Mouse (Mus musculus): ENCODE data around the gene Elk1.

Elk1 gene

GRCm38 (mm10) chrX:20950191-20950880, at the start of gene Elk1:
TSS of gene Elk1 (minus strand) at chrX:20950608.
- peak; percentile 81 to 86 for DNase-seq (ENCODE audit: low spot score in 2 of 2)

DNA sequence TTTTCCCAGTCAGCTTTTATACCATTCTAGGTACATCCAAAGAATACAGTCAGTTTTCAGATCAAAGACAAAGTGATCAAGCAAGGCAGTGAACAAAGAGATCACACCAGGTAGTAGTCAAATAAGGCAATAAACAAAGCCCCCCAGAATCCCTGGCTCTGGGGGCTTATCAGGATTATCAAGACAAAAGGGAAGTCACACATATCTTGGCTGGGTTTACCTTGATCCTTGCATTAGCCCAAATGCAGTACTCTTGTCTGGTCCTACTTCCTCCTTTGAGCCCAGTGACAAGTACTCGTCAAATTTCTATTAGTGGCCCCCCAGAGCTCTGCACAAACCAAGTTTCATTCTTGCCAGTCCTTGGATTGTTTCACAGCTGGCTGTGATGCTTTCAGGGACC, 30.5 kb upstream of the Elk1 start:
- no peak for DNase-seq (ENCODE audit: low spot score in 2 of 2)

DNA sequence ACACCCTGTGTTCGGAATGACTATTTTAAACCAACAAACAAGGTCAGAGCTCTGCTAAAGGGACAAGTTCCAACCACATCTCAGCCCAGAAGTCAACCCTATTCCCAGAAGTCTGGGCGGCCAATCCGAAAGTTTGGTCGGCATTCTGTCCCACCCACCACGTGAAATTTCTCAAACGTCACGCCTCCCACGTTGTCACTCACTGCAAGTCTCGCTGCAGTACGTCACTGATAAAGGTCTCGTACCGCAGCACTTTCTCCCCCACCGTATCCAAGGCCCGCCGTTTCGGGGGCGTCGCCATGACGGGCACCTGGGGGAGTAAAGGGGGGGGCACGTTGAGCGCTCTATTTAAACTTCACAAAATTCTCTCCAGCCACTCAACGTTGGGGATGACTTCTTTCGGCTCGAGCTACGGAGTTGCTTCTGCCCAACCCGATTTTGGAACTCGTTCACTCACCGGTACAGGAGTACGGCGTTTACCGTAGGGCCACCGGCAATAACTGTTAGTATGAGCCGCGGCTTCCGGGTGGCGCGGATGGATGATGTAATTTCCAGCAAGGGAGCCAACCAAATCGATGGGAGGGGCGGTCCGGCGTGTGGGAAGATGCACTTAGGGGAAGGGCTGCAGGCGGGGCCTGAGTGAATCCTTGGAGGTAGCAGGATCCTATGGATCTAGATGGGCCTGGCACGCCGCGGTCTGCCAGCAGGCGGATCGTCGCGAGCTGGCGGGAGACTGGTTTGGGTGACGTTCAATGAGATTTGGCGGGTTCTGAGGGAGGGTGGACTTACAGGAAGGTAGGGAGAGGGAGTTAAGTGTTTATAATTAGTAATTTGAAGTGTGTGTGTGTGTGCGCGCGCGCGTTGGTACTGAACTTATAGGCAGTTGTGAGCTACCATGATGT, 11.3 kb upstream of the Elk1 start, which contains the start of gene Uxt:
Gene Uxt (minus strand): TSS at position 541 of the 902 bp plus-strand sequence.
- DNase-seq (ENCODE audit: low spot score in 2 of 2): peak; percentile 83 to 87

DNA sequence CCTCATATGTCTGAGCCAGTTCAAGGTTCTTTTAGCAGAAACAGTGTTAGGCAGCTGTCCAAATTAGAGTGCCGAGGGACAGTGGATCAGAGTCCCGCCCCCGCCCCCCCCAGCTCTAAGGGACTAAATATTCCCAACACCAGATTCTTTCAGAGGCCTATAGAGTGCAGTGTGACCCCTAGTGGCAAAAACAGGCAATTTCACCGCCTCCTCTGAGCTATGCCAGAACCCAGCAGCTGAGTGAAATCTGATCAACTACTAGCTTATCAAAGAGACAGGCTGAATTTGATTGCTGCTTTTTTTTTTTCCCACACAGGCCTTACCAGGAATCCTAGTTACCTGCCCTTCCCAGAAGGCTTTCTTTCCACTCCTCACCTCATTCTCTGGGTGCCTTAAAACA, 4.4 kb downstream of the Elk1 start:
- DNase-seq (ENCODE audit: low spot score in 2 of 2): peak; percentile 32 to 59

DNA sequence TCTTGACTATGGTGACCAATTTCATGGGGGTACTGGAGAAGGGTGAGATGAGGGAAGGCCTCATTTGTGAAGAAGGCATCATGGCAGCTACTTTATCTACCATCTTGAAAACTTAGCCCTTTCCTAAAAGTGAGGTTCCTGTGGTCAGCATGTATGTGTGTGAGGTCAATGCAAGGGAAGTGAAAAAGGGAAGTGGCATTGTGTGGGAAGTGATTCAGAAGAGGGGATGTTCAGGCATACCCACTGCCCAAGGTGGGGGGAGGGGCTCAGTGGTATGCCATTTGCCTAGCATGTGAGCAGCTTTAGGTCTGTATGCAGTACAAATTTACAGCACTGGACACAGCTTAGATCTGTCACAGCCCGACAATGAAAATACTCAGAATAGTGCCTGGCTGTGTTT, 18.4 kb downstream of the Elk1 start:
- DNase-seq (ENCODE audit: low spot score in 2 of 2): no peak

DNA sequence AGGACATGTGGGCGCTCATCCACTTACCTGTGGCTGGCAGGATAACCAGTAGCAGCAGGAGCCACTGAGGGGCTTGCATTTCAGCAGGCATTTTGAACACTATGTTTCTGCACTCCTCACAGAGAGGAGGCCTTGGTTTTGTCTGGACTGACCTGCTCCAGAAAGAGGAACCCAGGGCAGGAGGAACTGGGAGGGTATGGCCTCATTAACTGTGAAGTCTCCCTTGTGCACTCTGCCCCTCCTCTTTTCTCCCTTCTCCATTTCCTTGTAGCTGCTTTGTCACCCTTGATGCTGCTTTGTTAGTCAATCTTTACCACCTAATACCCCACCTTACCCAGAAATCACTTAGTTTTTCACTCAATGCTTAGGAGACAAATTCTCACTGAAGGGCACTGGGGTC, 19.0 kb downstream of the Elk1 start, which contains the start of gene Cfp:
Gene Cfp (minus strand): TSS at position 192 of the 400 bp plus-strand sequence.
- no peak for DNase-seq (ENCODE audit: low spot score in 2 of 2)

DNA sequence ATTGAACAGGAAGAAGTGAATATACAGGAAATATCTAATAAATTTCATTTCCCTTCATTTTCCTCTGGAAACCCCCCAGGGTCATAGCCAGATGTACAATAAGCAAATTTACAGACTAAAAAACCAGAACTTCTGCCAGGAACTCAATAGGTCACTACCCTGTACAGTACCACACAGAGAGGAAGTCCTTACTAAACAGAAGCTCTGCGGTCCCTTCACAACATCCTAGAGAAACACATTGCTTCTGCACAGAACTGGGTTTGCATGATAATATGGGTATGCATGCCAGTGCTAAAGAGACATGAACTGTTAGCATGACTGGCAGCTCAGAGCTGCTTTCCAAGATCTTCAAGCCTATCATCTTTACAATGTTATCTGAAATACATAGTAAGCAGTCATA, 20.5 kb downstream of the Elk1 start:
- DNase-seq (ENCODE audit: low spot score in 2 of 2): no peak

GRCm38 (mm10) chrX:20924976-20925375, 25.4 kb downstream of the Elk1 start:
- no peak for DNase-seq (ENCODE audit: low spot score in 2 of 2)

DNA sequence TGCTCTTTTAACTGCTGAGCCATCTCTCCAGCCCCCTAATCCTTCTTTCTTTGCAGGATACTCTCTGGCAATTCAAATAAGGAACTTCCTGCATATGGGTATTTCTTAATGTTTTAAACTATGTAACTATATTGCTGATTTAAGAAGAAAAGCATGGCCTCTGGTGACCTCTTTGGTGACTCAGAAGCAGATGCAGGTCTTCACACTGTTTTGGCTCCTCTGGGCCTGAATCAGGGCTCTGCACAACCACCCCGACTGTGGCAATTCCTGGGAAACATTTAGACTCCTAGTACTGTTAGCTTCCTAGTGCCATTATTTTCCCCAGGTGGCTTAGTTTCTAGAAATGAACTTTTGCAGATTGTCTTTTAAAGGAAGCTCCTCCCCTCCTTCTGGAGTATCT, 26.9 kb downstream of the Elk1 start:
- no peak for DNase-seq (ENCODE audit: low spot score in 2 of 2)

DNA sequence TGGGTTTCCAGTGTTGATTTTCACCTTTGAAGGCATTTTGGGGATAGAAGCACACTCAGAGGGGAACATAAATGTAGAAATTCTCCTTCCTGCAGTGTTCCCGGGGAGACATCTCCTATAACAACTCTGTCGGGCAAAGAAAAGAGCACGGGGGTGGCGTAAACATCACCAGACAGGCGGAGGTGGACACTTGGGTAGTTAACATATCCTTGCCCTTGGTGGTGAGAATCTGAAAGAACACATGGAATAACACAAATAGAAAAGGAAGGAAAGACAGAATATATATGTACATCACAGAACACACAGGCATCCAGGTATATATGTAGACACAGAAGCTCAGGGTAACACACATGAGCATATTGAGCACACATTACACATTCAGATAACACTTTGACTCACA, 29.0 kb downstream of the Elk1 start:
- peak in 1 of 2 experiments; percentile 32 for DNase-seq (ENCODE audit: low spot score in 2 of 2)

DNA sequence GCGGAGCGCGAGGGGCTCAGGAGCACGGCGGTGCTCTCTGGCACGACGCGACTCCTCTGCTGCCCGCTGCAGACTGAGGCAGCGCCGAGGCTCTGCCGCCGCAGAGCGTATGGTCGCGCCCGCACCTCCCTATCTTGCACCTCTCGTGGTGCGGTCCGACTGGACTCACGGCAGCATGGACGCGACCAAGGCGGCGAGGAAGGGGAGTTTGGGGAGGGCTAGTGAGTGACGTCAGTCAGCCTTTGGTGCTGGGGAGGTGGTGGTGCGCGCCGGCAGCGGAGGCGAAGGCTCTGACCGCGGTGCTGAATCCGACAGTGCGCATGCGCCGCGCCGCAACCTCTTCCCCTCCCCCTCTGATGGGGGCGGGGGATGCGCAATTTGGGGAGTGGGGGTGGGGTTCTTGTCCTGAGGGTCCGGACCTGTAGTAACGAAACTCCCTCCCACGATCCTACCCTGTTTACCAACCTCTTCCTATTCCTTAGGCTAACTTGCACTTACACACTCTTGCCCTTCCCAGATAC, 29.5 kb downstream of the Elk1 start, which contains the start of gene Syn1:
Gene Syn1 (minus strand): TSS at position 161 of the 521 bp plus-strand sequence.
- DNase-seq (ENCODE audit: low spot score in 2 of 2): peak; percentile 82 to 85

DNA sequence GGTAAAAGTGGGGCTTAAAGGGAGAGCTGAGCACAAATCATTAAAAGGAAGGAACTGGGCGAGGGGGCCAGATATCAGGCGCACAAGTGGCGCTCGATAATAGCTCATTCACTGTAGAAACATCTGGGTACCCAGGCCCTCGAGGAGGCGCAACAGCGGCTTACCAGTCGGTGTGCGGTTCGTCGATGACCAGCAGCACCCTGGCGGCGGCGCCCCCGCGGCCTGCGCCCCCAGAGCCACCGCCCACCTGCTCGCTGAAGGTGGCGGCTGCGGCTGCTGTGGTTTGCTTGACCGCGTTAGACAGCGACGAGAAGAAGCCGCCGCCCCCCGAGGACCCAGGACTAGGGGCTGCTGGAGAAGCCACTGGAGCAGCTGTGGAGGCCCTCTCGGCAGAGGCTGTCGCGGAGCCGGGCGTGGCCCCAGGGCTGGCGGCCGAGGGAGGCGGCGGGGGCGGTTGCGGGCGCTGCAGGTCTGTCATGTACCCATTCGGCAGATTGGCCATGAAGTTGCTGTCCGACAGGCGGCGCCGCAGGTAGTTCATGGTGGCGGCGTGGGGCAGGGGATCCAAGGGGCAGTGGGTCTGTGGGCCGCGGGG, 30.1 kb downstream of the Elk1 start:
- peak; percentile 14 to 27 for DNase-seq (ENCODE audit: low spot score in 2 of 2)

GRCm38 (mm10) chrX:20915075-20915474, 35.3 kb downstream of the Elk1 start:
- peak in 1 of 2 experiments; percentile 23 for DNase-seq (ENCODE audit: low spot score in 2 of 2)

DNA sequence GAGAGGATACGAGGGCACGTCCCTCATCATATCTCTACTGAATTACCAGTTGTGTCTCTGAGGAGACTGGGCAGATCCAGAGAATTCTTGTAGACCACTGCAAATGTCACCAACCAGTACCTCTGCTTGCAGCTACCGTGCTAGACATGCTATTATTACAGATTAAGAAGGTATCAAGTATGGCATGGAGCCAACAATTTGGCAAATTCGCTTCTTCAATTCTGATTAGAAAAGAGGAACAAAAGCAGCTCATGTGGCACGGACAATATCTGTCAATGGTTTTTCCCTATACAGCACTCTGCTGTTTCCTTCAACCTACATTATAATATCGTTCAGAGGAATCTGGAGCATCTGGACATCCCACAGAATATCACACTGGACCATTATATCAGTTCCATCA, 36.7 kb downstream of the Elk1 start:
- no peak for DNase-seq (ENCODE audit: low spot score in 2 of 2)

DNA sequence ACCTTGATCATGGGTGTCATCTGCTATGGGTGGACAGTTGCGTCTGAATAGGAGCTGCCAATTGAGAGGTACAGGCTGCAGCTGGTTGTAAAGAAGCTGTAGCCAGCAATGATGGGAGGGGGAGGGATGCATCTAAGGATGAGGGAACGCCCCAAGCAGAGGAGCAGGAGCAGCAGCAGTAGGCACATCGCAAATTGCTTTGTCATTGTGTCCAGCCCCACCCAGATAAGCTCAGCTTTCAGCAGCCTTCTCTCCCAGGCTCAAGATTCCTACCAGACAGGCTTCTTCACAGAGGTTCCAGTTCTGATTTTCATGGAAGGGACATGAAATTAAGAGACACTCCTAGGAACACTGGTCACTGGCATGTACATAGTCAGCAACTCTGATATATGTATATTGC, 40.3 kb downstream of the Elk1 start:
- no peak for DNase-seq (ENCODE audit: low spot score in 2 of 2)
